Mouse (Mus musculus): ENCODE results near the gene Ttc27.

Ttc27 gene

GRCm38 (mm10) chr17:74752906-74753627 lies 35.5 kb downstream of the Ttc27 start:
- DNase-seq (ENCODE audit: extremely low spot score, low read depth, low spot score) = no peak

DNA sequence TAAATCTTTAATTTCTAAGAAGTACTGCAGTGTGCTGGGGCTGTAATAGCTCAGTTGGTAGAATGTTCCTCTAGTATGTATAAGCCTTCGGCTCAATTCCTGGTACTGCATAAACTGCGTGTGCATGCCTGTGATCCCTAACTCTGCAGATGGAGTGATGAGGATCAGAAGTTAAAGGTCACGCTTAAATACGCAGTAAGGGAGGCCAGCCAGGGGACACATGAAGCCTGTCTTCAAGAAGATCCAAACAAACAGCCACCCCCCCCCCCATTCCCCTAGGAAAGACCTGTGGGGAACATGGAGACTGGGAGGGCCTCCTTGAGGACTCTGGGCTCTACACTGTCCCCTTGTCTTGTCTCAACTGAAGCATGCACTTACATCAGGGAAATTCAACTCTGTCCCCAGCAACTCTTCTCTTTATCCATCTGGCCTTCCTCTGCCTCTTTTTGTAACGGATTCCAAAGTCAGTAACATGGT lies 36.1 kb downstream of the Ttc27 start:
- DNase-seq (ENCODE audit: extremely low spot score, low read depth, low spot score) = no peak

GRCm38 (mm10) chr17:74754369-74755118 lies 37.0 kb downstream of the Ttc27 start:
- DNase-seq (ENCODE audit: extremely low spot score, low read depth, low spot score) = no peak

GRCm38 (mm10) chr17:74769390-74769811 lies 51.9 kb downstream of the Ttc27 start:
- no peak for DNase-seq (ENCODE audit: extremely low spot score, low read depth, low spot score)

DNA sequence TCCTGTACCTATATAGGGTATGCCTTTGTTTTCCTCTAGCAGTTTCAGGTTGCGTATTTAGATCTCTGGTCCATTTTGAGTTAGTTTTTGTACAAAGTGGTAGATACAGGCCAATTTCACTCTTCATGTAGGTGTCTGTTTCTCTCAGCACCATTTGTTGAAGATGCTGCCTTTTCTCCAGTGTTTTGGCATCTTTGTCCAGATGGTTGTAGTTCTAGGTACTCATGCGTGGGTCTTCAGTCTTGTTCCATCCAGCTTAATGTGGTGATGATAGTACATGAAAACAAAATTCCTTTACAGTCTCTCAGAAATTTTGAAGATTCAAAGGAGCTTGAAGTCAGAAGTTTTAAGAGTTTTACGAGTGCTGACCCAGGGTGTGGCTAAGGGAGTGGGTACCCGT lies 54.8 kb downstream of the Ttc27 start:
- DNase-seq (ENCODE audit: extremely low spot score, low read depth, low spot score) = no peak

DNA sequence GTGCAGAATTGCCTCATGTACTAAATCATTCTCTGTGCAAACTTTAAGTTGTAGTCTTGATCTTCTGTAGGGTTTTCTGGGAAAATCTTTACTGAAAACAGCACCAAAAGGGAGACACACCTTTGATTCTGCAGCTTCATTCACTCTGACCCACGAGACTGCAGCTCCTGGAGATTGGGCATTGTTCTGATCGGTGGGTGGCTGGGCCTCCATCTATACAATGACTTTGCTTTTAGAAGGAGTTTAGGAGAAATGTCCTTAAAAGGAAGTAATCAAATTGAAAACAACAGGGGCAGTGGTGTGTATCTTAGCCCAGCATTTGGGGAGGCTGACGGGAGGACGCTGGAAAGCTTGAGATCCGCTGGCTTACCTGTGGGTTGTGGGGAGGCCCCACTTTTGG lies 56.0 kb downstream of the Ttc27 start:
- no peak for DNase-seq (ENCODE audit: extremely low spot score, low read depth, low spot score)

DNA sequence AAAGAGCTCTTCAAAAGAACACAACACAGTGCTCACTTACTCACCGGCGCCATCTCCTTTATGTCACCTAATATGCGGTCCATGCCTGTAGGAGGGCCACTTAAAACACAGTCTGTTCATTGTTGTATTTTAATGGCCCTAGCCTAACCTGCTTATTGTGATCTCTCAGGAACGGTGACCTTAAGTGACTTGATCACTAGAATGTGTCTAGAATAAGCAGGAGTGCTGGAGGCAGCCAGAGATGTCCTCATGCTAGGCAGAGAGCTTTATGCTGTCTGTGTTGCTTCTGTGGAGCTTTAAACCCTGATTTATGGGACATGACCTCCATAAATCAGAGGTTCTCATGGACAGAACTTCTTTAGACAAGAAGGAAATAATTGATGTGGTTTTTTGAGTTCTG lies 62.6 kb downstream of the Ttc27 start:
- no peak for DNase-seq (ENCODE audit: extremely low spot score, low read depth, low spot score)

GRCm38 (mm10) chr17:74780627-74781026 lies 63.1 kb downstream of the Ttc27 start:
- DNase-seq (ENCODE audit: extremely low spot score, low read depth, low spot score) = no peak

DNA sequence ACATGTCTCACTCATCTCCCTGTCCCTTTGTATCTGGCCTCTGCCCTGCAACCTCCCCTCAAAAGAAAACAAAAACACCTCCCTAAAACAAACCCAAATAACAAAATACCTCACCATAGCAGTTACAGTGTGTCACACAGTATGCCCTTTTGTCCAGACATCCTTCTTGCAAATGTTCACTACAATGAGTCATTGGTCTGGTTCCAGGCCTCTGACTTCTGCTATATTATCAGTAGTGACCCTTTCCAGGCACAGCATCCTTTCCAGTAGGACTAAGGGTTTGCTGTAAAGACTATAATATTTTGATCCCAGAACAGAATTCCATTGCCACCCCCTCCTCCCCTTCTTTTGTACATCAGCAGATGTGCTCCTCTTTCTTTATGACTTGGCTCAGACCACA lies 64.4 kb downstream of the Ttc27 start:
- no peak for DNase-seq (ENCODE audit: extremely low spot score, low read depth, low spot score)

DNA sequence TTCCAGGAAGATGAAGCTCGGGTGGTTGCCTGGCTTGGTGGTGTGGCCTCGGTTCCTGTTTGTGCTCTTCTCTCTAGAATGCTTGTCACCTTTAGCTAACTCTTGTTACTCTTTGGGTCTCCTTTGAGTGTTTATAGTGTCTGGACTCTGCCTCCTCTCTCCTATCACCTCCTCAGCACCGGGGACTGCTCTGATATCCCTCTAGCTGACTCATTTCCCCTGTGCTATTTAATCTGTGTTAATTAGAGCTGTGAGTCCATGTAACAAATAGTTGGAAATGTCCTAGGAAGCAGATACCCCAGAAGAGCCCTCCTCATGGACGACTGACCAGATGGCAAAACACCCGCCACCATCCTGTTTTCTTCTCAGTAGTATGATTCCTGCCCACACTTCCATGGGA lies 68.1 kb downstream of the Ttc27 start:
- no peak for DNase-seq (ENCODE audit: extremely low spot score, low read depth, low spot score)

- no peak for DNase-seq (ENCODE audit: extremely low spot score, low read depth, low spot score)
These were observed 68.7 kb downstream of the Ttc27 start for GRCm38 (mm10) chr17:74786198-74786734.

GRCm38 (mm10) chr17:74796023-74796699 lies 78.6 kb downstream of the Ttc27 start:
- DNase-seq (ENCODE audit: extremely low spot score, low read depth, low spot score) = no peak

DNA sequence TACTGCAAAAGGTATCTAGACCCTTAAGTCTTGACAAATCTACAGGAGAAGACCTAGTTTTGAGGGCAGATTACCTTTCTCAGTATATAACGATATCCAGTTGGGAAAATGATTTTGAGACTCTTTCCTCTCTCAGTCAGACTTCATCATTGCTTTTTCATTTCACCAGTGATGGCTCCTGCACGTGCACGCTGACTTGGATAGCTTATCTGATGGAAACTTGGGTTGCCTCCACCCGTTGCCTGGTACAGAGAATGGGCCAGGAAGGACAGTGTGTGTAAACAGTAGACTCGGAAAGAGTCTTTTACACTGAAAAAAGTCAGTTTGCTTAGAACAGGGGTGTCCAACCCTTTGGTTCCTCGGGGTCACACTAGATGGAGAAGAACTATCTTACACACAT lies 82.3 kb downstream of the Ttc27 start:
- DNase-seq (ENCODE audit: extremely low spot score, low read depth, low spot score) = no peak

DNA sequence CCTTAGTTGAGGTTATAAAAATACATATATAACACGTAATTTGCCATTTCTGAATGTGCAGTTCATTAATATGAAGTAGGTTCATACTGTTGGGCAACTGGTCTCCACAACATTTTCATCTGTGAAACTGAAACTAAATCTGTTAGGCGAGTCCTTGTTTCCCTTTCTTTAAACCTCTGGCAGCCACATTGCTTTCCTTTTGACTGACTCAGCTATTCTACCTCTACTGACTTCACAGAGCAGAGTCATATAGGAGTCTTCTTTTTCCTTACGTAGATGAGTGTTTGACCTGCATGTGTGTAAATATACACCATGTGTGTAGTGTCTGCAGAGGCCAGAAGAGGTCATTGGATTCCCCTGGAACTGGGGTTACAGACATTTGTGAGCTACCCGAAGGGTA lies 85.2 kb downstream of the Ttc27 start:
- DNase-seq (ENCODE audit: extremely low spot score, low read depth, low spot score) = no peak

- no peak for DNase-seq (ENCODE audit: extremely low spot score, low read depth, low spot score)
These were observed 86.3 kb downstream of the Ttc27 start for GRCm38 (mm10) chr17:74803835-74804234.

GRCm38 (mm10) chr17:74804321-74804930 lies 86.9 kb downstream of the Ttc27 start:
- no peak for DNase-seq (ENCODE audit: extremely low spot score, low read depth, low spot score)

- DNase-seq (ENCODE audit: extremely low spot score, low read depth, low spot score) = no peak
These were observed 90.1 kb downstream of the Ttc27 start for GRCm38 (mm10) chr17:74807509-74808248.

DNA sequence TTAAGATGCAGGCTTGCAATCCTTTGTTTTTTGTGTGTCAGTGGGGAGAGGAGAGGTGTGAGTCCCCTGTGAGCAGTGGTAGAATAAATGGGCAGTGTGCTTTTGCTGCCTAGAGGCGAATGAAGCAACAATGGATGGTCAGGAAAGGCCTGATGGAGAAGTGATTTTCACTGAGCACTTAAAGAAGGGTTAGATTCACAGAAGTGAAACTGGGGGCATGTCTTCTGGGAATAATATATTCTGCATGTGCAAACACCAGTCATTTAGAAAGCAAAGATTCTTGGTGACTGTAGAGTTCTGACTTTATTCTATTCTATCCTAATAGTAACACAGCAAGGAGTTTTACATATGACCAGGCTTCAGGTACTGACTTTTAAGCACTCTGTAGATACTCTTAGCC lies 90.8 kb downstream of the Ttc27 start:
- no peak for DNase-seq (ENCODE audit: extremely low spot score, low read depth, low spot score)

- DNase-seq (ENCODE audit: extremely low spot score, low read depth, low spot score) = no peak
These were observed 91.4 kb downstream of the Ttc27 start for GRCm38 (mm10) chr17:74808901-74809300.

GRCm38 (mm10) chr17:74810892-74811625 lies 93.5 kb downstream of the Ttc27 start:
- peak; percentile 61 for DNase-seq (ENCODE audit: extremely low spot score, low read depth, low spot score)

Measured in hindlimb bud, embryonic 11.5 days (tissue).